Mouse (Mus musculus): ENCODE data around the gene Atp6v0a4. TPM values are rescaled to one million over a fixed set of nuclear protein-coding genes. Genes with fewer than 3 reads are reported as not detected.

The Atp6v0a4 gene
- not detected in 2 replicates for polyA plus RNA-seq (2014; fragmentation: Nextera tagmentation; extraction: Ambion mirVana)

DNA sequence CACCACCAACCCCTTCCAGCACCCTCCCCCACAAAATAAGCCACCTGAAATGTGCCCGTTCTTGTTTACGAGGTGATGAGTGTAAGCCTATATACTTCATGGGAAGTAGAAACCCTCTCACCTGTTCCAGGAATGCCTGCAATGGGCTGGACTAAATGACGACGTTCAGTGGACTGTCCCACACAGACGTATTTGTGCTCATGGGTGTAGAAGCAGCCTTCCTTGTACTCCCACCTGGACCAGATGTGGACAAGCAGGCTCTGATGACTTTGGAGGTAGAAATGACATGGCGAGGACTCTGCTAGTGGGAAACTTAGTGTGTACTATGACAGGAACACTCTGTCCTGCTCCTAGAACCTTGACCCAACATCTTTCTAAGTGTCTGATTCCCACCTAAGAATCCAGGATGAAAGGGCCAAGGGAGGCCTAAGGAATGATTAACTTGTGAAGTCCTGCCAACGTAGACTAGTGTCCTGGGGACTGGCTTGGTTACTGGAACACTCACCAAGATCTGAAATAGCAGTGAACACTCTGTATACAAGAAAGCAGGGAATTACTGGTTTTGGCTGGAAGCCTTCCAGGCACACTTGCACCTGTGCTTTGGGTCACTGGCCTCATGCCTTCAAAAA lies at the start of gene Atp6v0a4:
Gene Atp6v0a4 (minus strand): TSS at position 380 of the 629 bp plus-strand sequence.
- WGBS, result 88% methylated on average over 7 of the region's 7 CpGs
- no peak for ATAC-seq (replicated peaks; ENCODE audit: insufficient number of reproducible peaks, low FRiP score, low TSS enrichment, low read depth)
- H3K9me3 ChIP-seq (replicated peaks; ENCODE audit: control insufficient read depth, low read length), result no peaks in the 10 kb centered on the region

DNA sequence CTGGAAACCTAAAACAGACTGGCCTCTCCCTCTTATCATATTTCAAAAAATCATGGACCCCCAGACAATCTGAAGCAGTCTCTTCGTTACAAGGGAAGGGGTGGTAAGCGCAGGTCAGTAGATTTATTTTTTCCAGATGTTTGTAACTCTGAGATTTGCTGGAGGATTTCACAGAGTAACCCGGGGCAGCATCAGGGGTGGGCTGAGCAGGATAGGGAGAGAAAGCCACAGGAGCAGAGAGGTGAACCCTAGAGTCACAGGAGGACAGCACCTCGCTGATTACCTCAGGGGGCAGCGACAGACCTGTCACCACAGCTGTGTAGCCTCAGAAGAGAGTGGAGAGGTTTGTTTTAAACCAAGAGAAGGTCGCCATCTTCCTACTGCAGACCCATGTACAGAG lies 41.0 kb upstream of the Atp6v0a4 start:
- ATAC-seq (replicated peaks; ENCODE audit: insufficient number of reproducible peaks, low FRiP score, low TSS enrichment, low read depth), result peak; percentile 35; the same call in 1 of the 2 replicates
- Histone ChIP-seq H3K4me3 (ENCODE audit: low read depth, low read length) (no peak overlapping the region), H3K4me1 (ENCODE audit: control insufficient read depth, insufficient read depth, low read length) (peaks cover 3% of the 10 kb centered on the region; the same call in 1 of the 2 replicates), H3K9ac (replicated peaks; ENCODE audit: low read length) (no peak overlapping the region), H3K36me3 (replicated peaks; ENCODE audit: control insufficient read depth, insufficient read depth, low read depth, low read length) (no peaks in the 10 kb centered on the region; the same call in 1 of the 2 replicates), H3K9me3 (replicated peaks; ENCODE audit: control insufficient read depth, low read length) (no peaks in the 10 kb centered on the region), H3K27ac (replicated peaks; ENCODE audit: low read depth, low read length) (peak overlapping the region; percentile 72), H3K27me3 (ENCODE audit: control insufficient read depth, insufficient read depth, low read length) (no peaks in the 10 kb centered on the region), H3K4me2 (ENCODE audit: low read depth, low read length) (no peak overlapping the region)
- WGBS, result 28% methylated on average over 6 of the region's 6 CpGs
- peak; percentile 76 for DNase-seq (ENCODE audit: low spot score)

More for the DNA sequence above, at the start of gene Atp6v0a4:
- Histone ChIP-seq H3K36me3 (replicated peaks; ENCODE audit: control insufficient read depth, insufficient read depth, low read depth, low read length) (no peaks in the 10 kb centered on the region; the same call in 1 of the 2 replicates), H3K4me2 (ENCODE audit: low read depth, low read length) (no peak within 1 kb of the TSS), H3K9ac (replicated peaks; ENCODE audit: low read length) (no peak within 1 kb of the TSS), H3K4me3 (ENCODE audit: low read depth, low read length) (no peak within 1 kb of the TSS), H3K27ac (replicated peaks; ENCODE audit: low read depth, low read length) (no peak within 1 kb of the TSS), H3K4me1 (ENCODE audit: control insufficient read depth, insufficient read depth, low read length) (no peaks in the 10 kb centered on the region), H3K27me3 (ENCODE audit: control insufficient read depth, insufficient read depth, low read length) (no peaks in the 10 kb centered on the region)
- DNase-seq (ENCODE audit: low spot score), result no peak

DNA sequence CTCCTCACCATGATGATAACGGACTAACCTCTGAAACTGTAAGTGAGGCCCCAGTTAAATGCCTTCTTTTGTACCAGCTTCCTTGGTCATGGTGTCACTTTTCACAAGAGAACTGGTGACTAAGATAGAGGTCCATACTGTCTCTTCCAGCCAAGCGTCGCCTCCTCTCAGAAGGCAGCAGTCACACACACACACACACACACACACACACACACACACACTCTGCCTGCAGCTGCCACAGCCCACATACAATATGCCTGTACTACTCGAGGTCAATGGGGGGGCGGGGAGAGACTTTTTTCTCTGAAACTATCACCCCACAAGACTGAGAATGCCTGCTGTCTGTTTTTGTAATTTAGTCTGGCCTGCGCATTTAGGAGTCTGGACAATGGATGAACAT lies 40.3 kb upstream of the Atp6v0a4 start:
- H3K27ac ChIP-seq (replicated peaks; ENCODE audit: low read depth, low read length), result no peak overlapping the region
- ATAC-seq (replicated peaks; ENCODE audit: insufficient number of reproducible peaks, low FRiP score, low TSS enrichment, low read depth) (no peak), DNase-seq (ENCODE audit: low spot score) (peak; percentile 23)
- H3K4me2 ChIP-seq (ENCODE audit: low read depth, low read length), result no peak overlapping the region
- H3K9me3 ChIP-seq (replicated peaks; ENCODE audit: control insufficient read depth, low read length), result no peaks in the 10 kb centered on the region
- H3K36me3 ChIP-seq (replicated peaks; ENCODE audit: control insufficient read depth, insufficient read depth, low read depth, low read length), result no peaks in the 10 kb centered on the region; the same call in 1 of the 2 replicates
- no peaks in the 10 kb centered on the region for H3K27me3 ChIP-seq (ENCODE audit: control insufficient read depth, insufficient read depth, low read length)
- WGBS, result 77% methylated on average over 6 of the region's 6 CpGs
- H3K4me1 ChIP-seq (ENCODE audit: control insufficient read depth, insufficient read depth, low read length), result peaks cover 3% of the 10 kb centered on the region; the same call in 1 of the 2 replicates
- no peak overlapping the region for H3K4me3 ChIP-seq (ENCODE audit: low read depth, low read length)
- H3K9ac ChIP-seq (replicated peaks; ENCODE audit: low read length), result no peak overlapping the region

DNA sequence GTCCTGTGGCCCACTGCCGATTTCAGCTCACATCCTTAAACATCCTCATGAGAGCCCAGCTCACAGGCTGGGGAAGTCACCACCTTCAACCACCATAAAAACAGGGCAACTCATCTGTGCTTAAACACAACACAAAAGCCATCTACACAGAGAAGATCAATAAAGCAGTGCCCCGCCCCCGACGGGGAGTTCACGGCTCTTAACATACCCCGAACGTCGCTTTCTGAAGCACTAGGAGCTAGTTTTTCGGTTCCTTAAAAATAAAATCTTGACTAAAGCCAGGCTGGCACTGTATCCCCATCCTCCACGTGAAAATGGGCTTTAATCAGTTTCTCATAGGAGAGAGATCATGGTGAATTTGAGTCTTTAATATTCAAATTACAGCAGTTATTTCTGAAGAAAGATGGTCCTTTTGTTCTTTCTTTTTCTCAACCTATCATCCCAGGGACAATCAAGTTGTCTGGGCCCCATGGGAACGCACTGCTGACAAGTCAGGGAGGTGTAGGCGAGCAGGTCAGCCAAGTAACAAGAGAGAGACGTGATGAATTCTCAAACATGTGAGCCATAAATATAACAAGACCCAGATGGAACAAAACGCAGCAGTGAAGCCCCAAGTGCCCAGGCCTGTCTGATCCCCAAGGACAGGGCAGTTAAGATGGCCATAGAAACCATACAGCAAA lies 38.6 kb upstream of the Atp6v0a4 start:
- no peak for ATAC-seq (replicated peaks; ENCODE audit: insufficient number of reproducible peaks, low FRiP score, low TSS enrichment, low read depth)
- no peaks in the 10 kb centered on the region for H3K9me3 ChIP-seq (replicated peaks; ENCODE audit: control insufficient read depth, low read length)
- H3K4me1 ChIP-seq (ENCODE audit: control insufficient read depth, insufficient read depth, low read length), result peaks cover 3% of the 10 kb centered on the region; the same call in 1 of the 2 replicates
- no peak overlapping the region for H3K4me3 ChIP-seq (ENCODE audit: low read depth, low read length)
- no peaks in the 10 kb centered on the region for H3K27me3 ChIP-seq (ENCODE audit: control insufficient read depth, insufficient read depth, low read length)
- no peak overlapping the region for H3K4me2 ChIP-seq (ENCODE audit: low read depth, low read length)
- no peak overlapping the region for H3K27ac ChIP-seq (replicated peaks; ENCODE audit: low read depth, low read length)
- no peaks in the 10 kb centered on the region; the same call in 1 of the 2 replicates for H3K36me3 ChIP-seq (replicated peaks; ENCODE audit: control insufficient read depth, insufficient read depth, low read depth, low read length)
- no peak for DNase-seq (ENCODE audit: low spot score)
- no peak overlapping the region for H3K9ac ChIP-seq (replicated peaks; ENCODE audit: low read length)
- WGBS, result 75% methylated on average over 14 of the region's 14 CpGs

DNA sequence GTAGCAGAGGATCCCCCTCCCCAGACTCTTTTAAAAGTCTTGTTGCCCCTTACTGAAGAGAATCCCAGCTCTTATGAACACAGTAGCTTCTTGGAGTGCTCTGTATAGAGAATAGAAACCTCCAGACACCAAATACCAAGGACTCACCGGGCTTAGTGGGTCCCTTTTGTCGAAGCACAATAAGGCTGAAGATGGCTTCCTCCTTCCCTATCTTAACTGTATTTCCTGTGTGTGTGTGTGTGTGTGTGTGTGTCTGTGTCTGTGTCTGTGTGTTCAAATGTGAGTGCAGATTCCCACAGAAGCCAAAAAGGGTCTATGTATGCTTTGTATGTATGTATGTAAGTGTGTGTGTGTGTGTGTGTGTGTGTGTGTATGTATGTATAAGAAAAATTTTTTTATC lies 36.2 kb upstream of the Atp6v0a4 start:
- H3K9ac ChIP-seq (replicated peaks; ENCODE audit: low read length), result no peak overlapping the region
- H3K27ac ChIP-seq (replicated peaks; ENCODE audit: low read depth, low read length), result no peak overlapping the region
- H3K4me3 ChIP-seq (ENCODE audit: low read depth, low read length), result no peak overlapping the region
- peaks cover 3% of the 10 kb centered on the region for H3K4me1 ChIP-seq (ENCODE audit: control insufficient read depth, insufficient read depth, low read length)
- no peaks in the 10 kb centered on the region; the same call in 1 of the 2 replicates for H3K36me3 ChIP-seq (replicated peaks; ENCODE audit: control insufficient read depth, insufficient read depth, low read depth, low read length)
- WGBS, result 73% methylated on average over 2 of the region's 2 CpGs
- no peaks in the 10 kb centered on the region for H3K27me3 ChIP-seq (ENCODE audit: control insufficient read depth, insufficient read depth, low read length)
- H3K4me2 ChIP-seq (ENCODE audit: low read depth, low read length), result no peak overlapping the region
- no peak for ATAC-seq (replicated peaks; ENCODE audit: insufficient number of reproducible peaks, low FRiP score, low TSS enrichment, low read depth)
- no peaks in the 10 kb centered on the region for H3K9me3 ChIP-seq (replicated peaks; ENCODE audit: control insufficient read depth, low read length)
- no peak for DNase-seq (ENCODE audit: low spot score)

DNA sequence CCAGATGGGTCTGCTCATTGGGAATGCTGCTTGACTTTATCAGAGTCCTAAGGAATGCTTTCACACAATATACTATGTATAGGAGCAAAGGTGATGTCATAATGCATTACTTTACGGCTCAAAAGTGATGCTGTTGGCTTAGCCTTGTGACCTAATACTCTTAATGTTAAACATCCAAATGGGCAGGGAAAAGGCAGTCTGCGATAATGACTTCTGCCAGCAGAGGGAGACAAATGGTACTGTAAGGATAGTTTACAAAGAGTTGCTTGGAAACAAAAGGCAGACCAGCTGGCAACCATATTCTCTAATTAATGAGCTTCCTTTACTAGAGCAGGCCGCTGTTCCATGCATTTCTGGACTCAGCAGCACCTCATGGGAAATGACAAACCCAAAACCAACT lies 35.7 kb upstream of the Atp6v0a4 start:
- Histone ChIP-seq H3K9ac (replicated peaks; ENCODE audit: low read length) (no peak overlapping the region), H3K27ac (replicated peaks; ENCODE audit: low read depth, low read length) (no peak overlapping the region), H3K27me3 (ENCODE audit: control insufficient read depth, insufficient read depth, low read length) (no peaks in the 10 kb centered on the region), H3K9me3 (replicated peaks; ENCODE audit: control insufficient read depth, low read length) (no peaks in the 10 kb centered on the region), H3K36me3 (replicated peaks; ENCODE audit: control insufficient read depth, insufficient read depth, low read depth, low read length) (no peaks in the 10 kb centered on the region; the same call in 1 of the 2 replicates), H3K4me3 (ENCODE audit: low read depth, low read length) (no peak overlapping the region), H3K4me1 (ENCODE audit: control insufficient read depth, insufficient read depth, low read length) (peaks cover 3% of the 10 kb centered on the region), H3K4me2 (ENCODE audit: low read depth, low read length) (no peak overlapping the region)
- ATAC-seq (replicated peaks; ENCODE audit: insufficient number of reproducible peaks, low FRiP score, low TSS enrichment, low read depth) (no peak), DNase-seq (ENCODE audit: low spot score) (peak; percentile 97)
- WGBS, result 11% methylated on average over 3 of the region's 3 CpGs

DNA sequence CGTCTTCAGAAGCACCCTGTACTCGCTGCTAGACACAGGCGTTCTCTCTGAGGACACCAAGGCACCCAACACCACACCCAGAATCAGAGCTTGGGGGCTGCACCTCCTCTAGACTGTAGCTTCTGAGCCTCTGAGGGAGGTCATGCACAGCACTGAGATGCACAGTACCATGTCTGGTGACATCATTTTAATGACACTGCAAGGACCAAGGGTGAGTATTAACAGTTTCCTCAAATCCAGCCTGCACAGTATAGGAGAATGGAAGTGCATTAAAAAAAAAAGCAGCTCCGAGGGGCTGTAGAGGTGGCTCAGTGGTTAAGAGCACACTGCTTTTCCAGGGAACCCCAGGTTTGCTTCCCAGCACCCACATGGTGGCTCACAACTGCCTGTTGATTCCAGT lies 35.2 kb upstream of the Atp6v0a4 start:
- no peaks in the 10 kb centered on the region for H3K9me3 ChIP-seq (replicated peaks; ENCODE audit: control insufficient read depth, low read length)
- ATAC-seq (replicated peaks; ENCODE audit: insufficient number of reproducible peaks, low FRiP score, low TSS enrichment, low read depth), result 0 out of 2 replicates have a peak, but pooled peaks have one; percentile 25
- DNase-seq (ENCODE audit: low spot score), result no peak
- no peak overlapping the region for H3K9ac ChIP-seq (replicated peaks; ENCODE audit: low read length)
- H3K4me1 ChIP-seq (ENCODE audit: control insufficient read depth, insufficient read depth, low read length), result no peaks in the 10 kb centered on the region; the same call in 1 of the 2 replicates
- no peak overlapping the region for H3K27ac ChIP-seq (replicated peaks; ENCODE audit: low read depth, low read length)
- 80% methylated on average over 4 of the region's 4 CpGs for WGBS
- no peak overlapping the region for H3K4me2 ChIP-seq (ENCODE audit: low read depth, low read length)
- H3K4me3 ChIP-seq (ENCODE audit: low read depth, low read length), result no peak overlapping the region
- H3K27me3 ChIP-seq (ENCODE audit: control insufficient read depth, insufficient read depth, low read length), result no peaks in the 10 kb centered on the region
- no peaks in the 10 kb centered on the region; the same call in 1 of the 2 replicates for H3K36me3 ChIP-seq (replicated peaks; ENCODE audit: control insufficient read depth, insufficient read depth, low read depth, low read length)

DNA sequence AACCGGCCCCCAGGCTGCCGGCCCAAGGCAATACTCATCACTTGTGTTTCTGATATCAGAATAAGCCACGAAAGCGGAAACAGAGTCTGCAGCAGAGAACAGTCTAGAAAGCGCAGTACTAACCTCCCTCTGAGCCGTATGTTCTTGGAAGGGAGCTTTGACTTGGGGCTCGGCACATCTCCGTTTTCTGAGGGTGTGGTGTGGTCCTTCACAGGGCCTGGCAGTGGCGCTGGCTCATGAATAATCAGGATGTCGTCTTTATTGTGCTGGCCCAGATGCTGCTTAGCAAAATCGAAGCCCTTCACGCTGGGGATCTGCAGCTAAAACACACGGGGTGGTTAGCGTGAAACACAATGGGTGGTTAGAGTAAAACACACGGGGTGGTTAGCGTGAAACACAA lies 33.5 kb upstream of the Atp6v0a4 start:
- no peaks in the 10 kb centered on the region for H3K9me3 ChIP-seq (replicated peaks; ENCODE audit: control insufficient read depth, low read length)
- H3K27me3 ChIP-seq (ENCODE audit: control insufficient read depth, insufficient read depth, low read length), result no peaks in the 10 kb centered on the region
- no peaks in the 10 kb centered on the region; the same call in 1 of the 2 replicates for H3K4me1 ChIP-seq (ENCODE audit: control insufficient read depth, insufficient read depth, low read length)
- H3K4me3 ChIP-seq (ENCODE audit: low read depth, low read length), result no peak overlapping the region
- WGBS, result 79% methylated on average over 16 of the region's 16 CpGs
- no peak overlapping the region for H3K9ac ChIP-seq (replicated peaks; ENCODE audit: low read length)
- H3K4me2 ChIP-seq (ENCODE audit: low read depth, low read length), result no peak overlapping the region
- ATAC-seq (replicated peaks; ENCODE audit: insufficient number of reproducible peaks, low FRiP score, low TSS enrichment, low read depth) (no peak), DNase-seq (ENCODE audit: low spot score) (no peak)
- H3K36me3 ChIP-seq (replicated peaks; ENCODE audit: control insufficient read depth, insufficient read depth, low read depth, low read length), result no peaks in the 10 kb centered on the region; the same call in 1 of the 2 replicates
- no peak overlapping the region for H3K27ac ChIP-seq (replicated peaks; ENCODE audit: low read depth, low read length)

All from embryonic facial prominence, embryonic 11.5 days (tissue).